Mouse (Mus musculus) bone marrow macrophage, adult 2 months (primary cell): ENCODE measurements around the gene Ikbke.

ENCODE experiments used
- CTCF ChIP-seq: IDR thresholded peaks from 2 replicates; pipeline ENCODE4 v1.5.1; 2012; ENCODE audit warnings: low read depth, mild to moderate bottlenecking, low read length, moderate library complexity
- POLR2A ChIP-seq: IDR thresholded peaks from 2 replicates; pipeline ENCODE4 v1.6.1; 2012; ENCODE audit warnings: mild to moderate bottlenecking, low read depth, low read length, borderline replicate concordance

DNA sequence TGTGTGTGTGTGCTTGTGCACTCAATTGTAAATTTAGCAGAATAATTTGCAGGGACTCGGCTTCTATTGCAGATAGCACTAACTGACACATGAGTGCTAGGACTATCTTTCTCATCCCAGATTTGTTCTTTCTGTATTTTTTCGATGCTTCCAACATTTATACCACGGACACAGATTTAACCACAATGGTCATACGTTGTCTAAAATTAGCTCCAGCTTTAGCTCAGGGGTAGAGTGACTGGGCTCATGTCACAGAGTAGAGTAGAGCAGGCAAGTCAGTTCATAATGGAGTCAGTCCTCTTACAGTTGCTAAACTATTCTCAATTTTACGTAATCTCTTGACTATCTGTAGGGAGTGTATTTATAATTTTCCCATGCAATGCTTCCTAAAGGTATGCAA lies 50.7 kb downstream of the Ikbke start:
- TF ChIP-seq POLR2A, result no peak
- no peak for TF ChIP-seq CTCF
